Mouse (Mus musculus) hindbrain, postnatal 0 days (tissue): ENCODE measurements around the gene Kcnq2. TPM values are rescaled to one million over a fixed set of nuclear protein-coding genes. Genes with fewer than 3 reads are reported as not detected.

ENCODE experiments used
- ATAC-seq: fragments of 200-750 bp; cut with Nextera tagmentation; 2 replicates; pipeline ENCODE4 v1.8.0; 2017; ENCODE audit warnings: mild to moderate bottlenecking, moderate TSS enrichment, moderate library complexity
- DNase-seq: peaks from one replicate; pipeline ENCODE4 v3.0.0-alpha.2; 2015; ENCODE audit warnings: low spot score
- H3K27ac ChIP-seq: fragments of 300-500 bp; sonication (generic); 2 replicates; pipeline ENCODE4 v1.5.1; 2014; ENCODE audit warnings: mild to moderate bottlenecking
- H3K27me3 ChIP-seq: fragments of 300-500 bp; sonication (generic); 2 replicates; pipeline ENCODE4 v1.6.1; 2014; ENCODE audit warnings: low read length, mixed read lengths; ENCODE audit not compliant: insufficient read depth
- H3K36me3 ChIP-seq: fragments of 300-500 bp; sonication (generic); 2 replicates; pipeline ENCODE4 v1.6.1; 2014; ENCODE audit warnings: low read length, mixed read lengths; ENCODE audit not compliant: insufficient read depth
- H3K4me1 ChIP-seq: fragments of 300-500 bp; sonication (generic); 2 replicates; pipeline ENCODE4 v1.6.1; 2014; ENCODE audit warnings: antibody characterized with exemption, low read length, mixed read lengths; ENCODE audit not compliant: insufficient read depth
- H3K4me2 ChIP-seq: fragments of 300-500 bp; sonication (generic); 2 replicates; pipeline ENCODE4 v1.6.1; 2014; ENCODE audit warnings: low read depth, mild to moderate bottlenecking, low read length, moderate library complexity, mixed read lengths
- H3K4me3 ChIP-seq: fragments of 300-500 bp; sonication (generic); 2 replicates; pipeline ENCODE4 v1.5.1; 2014; ENCODE audit warnings: low read length
- H3K9ac ChIP-seq: fragments of 300-500 bp; sonication (generic); replicated peaks from 2 replicates; pipeline ENCODE4 v1.6.1; 2014; ENCODE audit warnings: mild to moderate bottlenecking, low read length, moderate library complexity, mixed read lengths
- H3K9me3 ChIP-seq: fragments of 300-500 bp; sonication (generic); 2 replicates; pipeline ENCODE4 v1.6.1; 2016; ENCODE audit warnings: low read length, mixed read lengths
- CTCF ChIP-seq: IDR thresholded peaks from 2 replicates; pipeline ENCODE4 v1.5.1; 2016; ENCODE audit warnings: antibody characterized with exemption, control low read depth, low read depth
- WGBS: fragments of 180-500 bp; shearing (Covaris S2); extraction: QIAGEN DNeasy Blood & Tissue Kit; methylation state at CpG from one replicate; pipeline ENCODE4 v1.1.7; 2014; 5-methylcytosine and 5-hydroxymethylcytosine counted together
- polyA plus RNA-seq: library from polyadenylated mRNA; unstranded; fragments of >200 nt; fragmentation: Nextera tagmentation; extraction: Ambion mirVana; gene quantifications from 2 replicates; pipeline ENCODE4 v1.2.1, GENCODE M21; 2015
- total RNA-seq: library from RNA; depleted of rRNA; stranded (reverse); fragments of >200 nt; gene quantifications from 2 replicates; pipeline ENCODE4 v1.2.3, GENCODE M21; 2014; rRNA removed

Kcnq2 gene
- 128 and 142 TPM in 2 replicates for total RNA-seq
- polyA plus RNA-seq = 32.3 and 34.6 TPM in 2 replicates

DNA sequence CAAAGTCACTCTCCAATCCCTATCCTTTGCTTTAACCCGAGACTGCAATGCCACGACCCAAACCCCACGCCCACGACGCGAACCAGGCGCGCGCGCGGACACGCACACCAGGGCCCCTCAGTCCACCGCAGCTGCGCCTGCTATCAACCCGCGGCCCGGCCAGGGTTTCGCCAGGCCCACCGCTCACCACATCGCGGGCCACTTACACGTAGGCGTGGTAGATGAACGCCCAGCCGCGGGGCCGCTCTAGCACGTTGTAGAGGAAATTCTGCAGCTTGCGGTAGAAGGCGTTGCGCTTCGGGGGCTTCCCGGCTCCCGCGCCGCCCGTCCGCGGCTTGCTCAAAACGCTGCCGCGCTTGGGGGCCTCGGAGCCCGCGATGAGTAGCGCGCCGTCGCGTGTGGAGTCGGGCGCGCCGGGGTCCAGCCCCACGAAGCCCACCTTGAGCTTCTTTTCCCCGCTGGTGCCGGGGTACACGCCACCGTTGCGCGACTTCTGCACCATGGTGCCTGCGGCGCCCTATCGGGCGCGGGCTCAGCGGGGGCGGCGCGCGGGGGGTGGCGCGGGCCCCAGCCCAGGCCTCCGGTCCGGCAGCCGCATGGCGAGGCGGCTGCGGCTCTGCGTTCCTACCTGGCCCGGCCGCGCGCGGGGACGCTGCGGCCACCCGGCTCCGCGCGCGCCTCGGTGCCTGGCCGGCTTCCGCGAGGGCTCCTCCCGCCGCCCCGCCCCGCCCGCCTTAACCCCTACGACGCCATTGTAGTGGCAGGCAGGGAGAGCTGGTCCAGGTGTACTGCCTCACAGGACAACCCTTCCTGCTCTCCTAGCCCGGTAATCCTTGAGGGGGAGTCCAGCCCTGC is at the start of gene Kcnq2:
Kcnq2 (minus strand) TSS at position 710 of the 855 bp plus-strand sequence.
- Histone ChIP-seq H3K4me2 (peak within 1 kb of the TSS; percentile 66), H3K4me1 (no peaks in the 10 kb centered on the region; the same call in 1 of the 2 replicates), H3K27me3 (no peaks in the 10 kb centered on the region), H3K36me3 (no peaks in the 10 kb centered on the region), H3K4me3 (peak within 1 kb of the TSS; percentile 75), H3K9me3 (no peaks in the 10 kb centered on the region), H3K27ac (peak within 1 kb of the TSS; percentile 95), H3K9ac (peak within 1 kb of the TSS; percentile 91)
- peak; percentile 69 for DNase-seq
- peak; percentile 57 for ATAC-seq
- under 1% methylated on average over 99 of the region's 104 CpGs for WGBS
- TF ChIP-seq CTCF = no peak

DNA sequence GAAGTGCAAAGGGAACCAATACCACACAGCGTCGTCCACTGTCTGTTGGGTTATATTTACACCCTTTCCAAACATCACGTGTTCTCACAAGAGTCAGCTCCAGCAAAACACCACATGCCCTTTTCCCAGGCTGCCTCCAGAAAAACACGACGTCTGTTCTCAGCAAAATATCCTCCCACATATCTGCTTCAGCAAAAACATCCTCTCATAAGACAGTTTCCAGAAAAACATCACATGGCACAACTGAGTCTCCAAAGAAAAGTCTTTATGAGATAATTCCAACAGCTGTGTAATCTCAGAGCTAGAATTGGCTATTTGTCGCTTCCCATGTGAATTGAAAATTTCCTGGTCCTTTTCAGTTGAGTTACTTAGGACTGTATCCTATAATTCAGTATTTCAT is 45.8 kb upstream of the Kcnq2 start:
- WGBS = 83% methylated on average over 6 of the region's 6 CpGs
- ATAC-seq (no peak), DNase-seq (no peak)
- Histone ChIP-seq H3K36me3 (no peaks in the 10 kb centered on the region), H3K4me2 (no peak overlapping the region), H3K27me3 (no peaks in the 10 kb centered on the region), H3K9ac (no peak overlapping the region), H3K27ac (no peak overlapping the region), H3K4me1 (no peaks in the 10 kb centered on the region), H3K9me3 (no peaks in the 10 kb centered on the region), H3K4me3 (no peak overlapping the region)
- TF ChIP-seq CTCF = no peak

GRCm38 (mm10) chr2:181178471-181178870 is 43.4 kb upstream of the Kcnq2 start:
- no peak overlapping the region for H3K4me2 ChIP-seq
- H3K27me3 ChIP-seq = no peaks in the 10 kb centered on the region
- ATAC-seq (no peak), DNase-seq (no peak)
- no peak overlapping the region for H3K4me3 ChIP-seq
- no peaks in the 10 kb centered on the region for H3K4me1 ChIP-seq
- no peaks in the 10 kb centered on the region for H3K36me3 ChIP-seq
- no peak overlapping the region for H3K9ac ChIP-seq
- H3K9me3 ChIP-seq = no peaks in the 10 kb centered on the region
- H3K27ac ChIP-seq = no peak overlapping the region
- WGBS = 89% methylated on average over 5 of the region's 5 CpGs
- TF ChIP-seq CTCF = no peak

GRCm38 (mm10) chr2:181178015-181178414 is 42.9 kb upstream of the Kcnq2 start:
- Histone ChIP-seq H3K4me3 (no peak overlapping the region), H3K9me3 (no peaks in the 10 kb centered on the region), H3K9ac (no peak overlapping the region), H3K27me3 (no peaks in the 10 kb centered on the region), H3K4me1 (no peaks in the 10 kb centered on the region), H3K4me2 (no peak overlapping the region), H3K27ac (no peak overlapping the region), H3K36me3 (no peaks in the 10 kb centered on the region)
- 81% methylated on average over 3 of the region's 3 CpGs for WGBS
- DNase-seq (no peak), ATAC-seq (no peak)
- TF ChIP-seq CTCF = no peak

GRCm38 (mm10) chr2:181174646-181175045 is 39.5 kb upstream of the Kcnq2 start:
- H3K4me1 ChIP-seq = no peaks in the 10 kb centered on the region
- no peak overlapping the region for H3K4me3 ChIP-seq
- H3K4me2 ChIP-seq = no peak overlapping the region
- no peak for DNase-seq
- WGBS = 89% methylated on average over 3 of the region's 3 CpGs
- no peak overlapping the region for H3K9ac ChIP-seq
- H3K36me3 ChIP-seq = no peaks in the 10 kb centered on the region
- no peak for TF ChIP-seq CTCF
- H3K27ac ChIP-seq = no peak overlapping the region
- H3K27me3 ChIP-seq = no peaks in the 10 kb centered on the region
- no peaks in the 10 kb centered on the region for H3K9me3 ChIP-seq
- no peak for ATAC-seq

DNA sequence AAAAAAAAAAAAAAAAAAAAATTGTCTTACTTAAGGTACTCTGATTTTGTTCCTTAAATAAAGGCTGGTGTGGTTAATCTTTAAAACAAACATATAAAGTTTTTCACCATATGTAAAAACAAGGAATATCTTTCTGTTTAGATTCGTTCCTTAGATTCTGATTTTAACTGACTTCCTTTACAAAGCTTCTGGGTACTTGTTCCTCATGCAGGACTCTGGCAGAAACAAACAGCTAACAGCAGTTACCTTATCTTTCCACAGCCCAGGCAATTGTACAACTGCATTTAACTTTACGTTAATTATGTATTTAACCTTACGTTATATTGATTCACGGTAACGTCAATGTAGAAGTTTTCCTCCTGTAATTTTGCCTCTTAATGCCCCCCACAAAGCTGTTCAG is 31.4 kb upstream of the Kcnq2 start:
- no peak for TF ChIP-seq CTCF
- Histone ChIP-seq H3K27me3 (no peaks in the 10 kb centered on the region), H3K4me2 (no peak overlapping the region), H3K4me1 (no peaks in the 10 kb centered on the region), H3K9me3 (no peaks in the 10 kb centered on the region), H3K36me3 (no peaks in the 10 kb centered on the region), H3K27ac (no peak overlapping the region), H3K9ac (no peak overlapping the region), H3K4me3 (no peak overlapping the region)
- ATAC-seq = no peak
- no peak for DNase-seq
- 82% methylated on average over 5 of the region's 5 CpGs for WGBS

- Histone ChIP-seq H3K9me3 (no peaks in the 10 kb centered on the region), H3K4me3 (no peak overlapping the region), H3K36me3 (no peaks in the 10 kb centered on the region), H3K27me3 (no peaks in the 10 kb centered on the region), H3K9ac (no peak overlapping the region), H3K4me1 (peaks cover 23% of the 10 kb centered on the region), H3K27ac (no peak overlapping the region), H3K4me2 (no peak overlapping the region)
- TF ChIP-seq CTCF = no peak
- ATAC-seq (no peak), DNase-seq (no peak)
- WGBS = 48% methylated on average over 4 of the region's 4 CpGs
Measured at GRCm38 (mm10) chr2:181160821-181161220, 25.7 kb upstream of the Kcnq2 start.
